Mouse (Mus musculus) gastrocnemius, postnatal 10 days (tissue): Measurements from ENCODE around the gene Panx2. TPM values are rescaled to one million over a fixed set of nuclear protein-coding genes. Genes with fewer than 3 reads are reported as not detected.

Source experiments
- DNase-seq: peaks from one replicate; pipeline ENCODE4 v3.0.0; 2021; ENCODE audit warnings: mixed read lengths
- total RNA-seq, 2 experiments: library from RNA; stranded (reverse); gene quantifications; 2 replicates each; pipeline ENCODE4 v1.2.3; 2021

The Panx2 gene
- total RNA-seq, 2 experiments from 2014 or later, result 0.07 to 0.18 TPM

DNA sequence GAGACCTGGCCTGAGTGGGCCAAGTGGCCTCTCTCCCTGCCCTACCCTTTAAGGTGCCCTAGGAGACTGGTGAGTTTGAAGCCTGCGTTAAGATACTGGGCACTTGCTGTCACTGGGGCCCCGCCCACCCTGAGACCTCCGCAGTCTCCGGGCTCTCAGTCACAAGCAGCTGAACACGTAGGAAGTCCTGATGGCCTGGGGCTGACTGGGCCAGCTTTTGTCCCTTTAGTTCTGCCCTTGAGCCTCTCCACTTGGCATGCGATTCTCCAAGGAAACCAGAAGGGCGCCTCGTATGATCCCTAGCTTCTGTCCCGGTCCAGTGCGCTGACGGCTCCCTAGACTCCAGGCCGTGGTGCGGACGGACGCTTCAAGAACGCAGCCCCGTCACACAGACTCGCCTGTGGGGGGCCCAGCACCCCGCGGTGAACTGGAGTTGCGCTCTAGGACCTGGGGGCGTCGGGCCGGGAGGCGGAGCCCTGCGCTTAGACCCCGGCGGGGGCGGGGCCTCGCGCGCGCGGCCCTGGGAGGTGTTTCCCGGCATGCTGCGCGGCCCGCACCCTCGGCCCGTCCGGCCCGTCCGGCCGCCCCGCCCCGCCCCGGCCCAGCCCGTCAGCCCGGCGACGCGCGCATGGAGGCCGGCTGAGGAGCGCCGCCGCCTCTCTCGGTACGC, 16.1 kb downstream of the Panx2 start:
- DNase-seq, result peak; percentile 92

DNA sequence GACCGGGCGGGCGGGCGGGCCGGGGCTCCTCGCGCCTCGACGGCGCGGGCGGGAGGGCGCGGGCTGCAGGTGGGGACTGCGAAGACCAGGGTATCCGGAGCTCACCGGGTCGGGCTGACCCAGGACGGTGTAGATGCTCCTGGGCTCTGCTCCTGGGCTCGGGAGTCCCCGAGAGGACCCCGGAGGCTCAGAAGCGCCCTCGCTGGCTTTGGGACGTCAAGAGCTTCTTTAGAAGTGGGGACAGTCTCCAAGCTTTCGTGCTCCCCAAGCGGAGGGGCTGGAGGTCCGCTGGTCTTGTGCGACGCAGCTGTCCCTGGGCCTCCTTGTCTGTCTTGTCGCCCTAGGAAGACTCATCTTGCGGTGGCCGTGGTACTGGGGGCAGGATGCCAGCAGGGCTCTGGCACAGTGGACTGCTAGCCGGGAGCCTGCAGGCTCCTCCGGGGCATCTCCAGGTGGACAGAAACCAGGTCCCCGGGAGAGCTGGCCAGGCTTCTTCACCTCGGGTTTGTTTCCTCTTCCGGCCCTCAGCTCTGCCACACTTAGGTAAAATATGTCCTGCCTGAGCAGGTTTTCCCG, 16.7 kb downstream of the Panx2 start:
- peak; percentile 73 for DNase-seq

DNA sequence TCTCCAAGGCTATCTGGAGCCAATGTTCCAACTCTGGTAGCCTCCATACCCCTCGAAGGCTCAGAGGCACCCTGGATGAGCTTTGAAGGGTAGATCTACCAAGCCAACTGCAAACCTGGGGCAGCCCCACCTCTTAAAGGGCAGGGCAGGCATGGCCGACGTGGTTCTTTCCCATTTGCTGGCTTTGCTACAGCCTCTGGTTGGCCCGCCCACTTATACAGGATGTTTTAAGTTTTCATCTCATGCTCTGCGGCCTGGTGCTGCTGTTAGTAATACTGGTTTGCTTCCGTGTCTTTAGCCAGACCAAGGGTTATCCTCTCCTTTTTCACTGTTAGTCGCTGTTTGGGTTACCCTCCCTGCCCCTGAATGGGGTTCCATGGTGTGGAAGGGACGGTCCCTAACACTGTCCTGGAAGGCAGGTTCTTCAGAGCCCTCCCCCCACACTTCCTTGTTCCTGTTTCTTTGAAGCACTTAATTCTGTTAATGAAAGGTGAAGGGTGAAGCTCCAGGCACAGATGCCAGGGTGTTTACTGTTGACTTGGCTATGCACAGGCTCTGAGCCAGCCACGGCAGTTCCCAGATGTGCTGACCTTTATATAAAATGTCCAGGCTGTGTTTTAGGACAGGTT, 18.8 kb downstream of the Panx2 start:
- no peak for DNase-seq

DNA sequence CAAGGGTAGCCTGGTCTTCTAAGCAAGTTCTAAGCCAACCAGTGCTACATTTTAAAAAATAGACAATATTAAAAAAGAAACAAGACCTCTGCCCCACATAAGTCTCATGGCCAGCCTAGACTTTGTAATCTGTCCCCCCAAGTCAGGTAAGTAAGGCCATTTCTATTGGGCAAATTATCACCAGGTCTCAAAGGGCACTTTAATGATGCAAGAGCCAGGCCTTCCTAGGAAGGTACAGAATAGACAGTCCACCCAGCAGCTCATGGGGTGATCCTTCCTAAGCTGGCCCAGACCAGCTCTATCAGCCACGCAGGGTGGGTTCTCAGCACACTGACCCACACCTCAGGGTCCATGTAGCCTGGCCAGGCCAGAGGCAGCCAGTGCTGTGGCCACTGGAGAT, 24.4 kb downstream of the Panx2 start:
- DNase-seq, result no peak

DNA sequence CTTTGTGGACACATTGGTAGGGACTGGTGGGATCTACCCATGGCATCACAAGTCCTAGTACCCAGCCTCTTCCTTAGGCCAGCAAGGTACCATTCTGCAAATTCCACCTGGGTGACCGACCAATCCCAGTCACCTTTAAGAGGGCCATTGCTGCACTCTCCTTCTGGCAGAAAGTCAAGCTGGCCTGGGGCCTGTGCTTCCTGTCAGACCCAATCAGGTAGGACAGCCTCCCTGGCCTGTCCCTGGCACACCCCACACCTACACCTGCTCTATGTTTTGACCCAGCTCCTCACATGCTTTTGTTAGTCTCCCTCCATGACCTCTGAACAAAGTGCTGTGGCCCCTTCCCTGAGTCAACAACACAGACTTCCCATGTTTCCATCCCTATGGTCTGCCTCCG, 25.3 kb downstream of the Panx2 start:
- DNase-seq, result no peak

DNA sequence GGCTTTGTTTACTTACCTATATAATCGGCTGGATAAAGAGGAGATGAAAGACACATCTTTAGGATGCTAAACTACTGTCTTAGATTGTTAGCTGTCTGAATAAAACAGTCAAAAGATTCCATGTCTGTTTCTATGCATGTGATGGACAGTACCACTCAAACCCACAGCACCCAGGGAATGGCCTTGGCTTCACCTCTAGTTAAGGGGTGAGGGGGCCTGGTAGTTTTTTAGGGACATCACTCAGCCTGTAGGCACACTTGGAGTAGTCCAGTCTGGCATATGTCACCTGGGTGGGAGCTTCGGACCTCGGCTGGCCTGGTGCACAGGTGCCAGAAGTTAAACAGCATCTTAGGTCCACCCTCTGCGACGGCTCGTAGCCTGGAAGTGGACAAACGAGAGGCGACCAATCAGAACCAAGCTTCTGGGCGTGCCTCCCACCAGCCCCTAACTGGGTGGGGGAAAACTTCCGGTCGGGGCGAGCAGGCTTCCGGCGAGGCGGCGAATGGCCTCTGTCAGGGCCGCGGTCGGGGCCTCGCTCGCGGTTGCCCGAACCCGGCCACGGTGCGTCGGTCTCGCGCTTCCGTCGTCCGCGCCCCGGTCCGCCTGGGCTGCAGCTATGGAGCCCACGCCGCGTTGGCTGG, 29.2 kb downstream of the Panx2 start, which contains the start of gene Selenoo:
Gene Selenoo, plus strand, starts transcription at position 478 of the 641 bp plus-strand sequence.
- DNase-seq, result peak; percentile 90

DNA sequence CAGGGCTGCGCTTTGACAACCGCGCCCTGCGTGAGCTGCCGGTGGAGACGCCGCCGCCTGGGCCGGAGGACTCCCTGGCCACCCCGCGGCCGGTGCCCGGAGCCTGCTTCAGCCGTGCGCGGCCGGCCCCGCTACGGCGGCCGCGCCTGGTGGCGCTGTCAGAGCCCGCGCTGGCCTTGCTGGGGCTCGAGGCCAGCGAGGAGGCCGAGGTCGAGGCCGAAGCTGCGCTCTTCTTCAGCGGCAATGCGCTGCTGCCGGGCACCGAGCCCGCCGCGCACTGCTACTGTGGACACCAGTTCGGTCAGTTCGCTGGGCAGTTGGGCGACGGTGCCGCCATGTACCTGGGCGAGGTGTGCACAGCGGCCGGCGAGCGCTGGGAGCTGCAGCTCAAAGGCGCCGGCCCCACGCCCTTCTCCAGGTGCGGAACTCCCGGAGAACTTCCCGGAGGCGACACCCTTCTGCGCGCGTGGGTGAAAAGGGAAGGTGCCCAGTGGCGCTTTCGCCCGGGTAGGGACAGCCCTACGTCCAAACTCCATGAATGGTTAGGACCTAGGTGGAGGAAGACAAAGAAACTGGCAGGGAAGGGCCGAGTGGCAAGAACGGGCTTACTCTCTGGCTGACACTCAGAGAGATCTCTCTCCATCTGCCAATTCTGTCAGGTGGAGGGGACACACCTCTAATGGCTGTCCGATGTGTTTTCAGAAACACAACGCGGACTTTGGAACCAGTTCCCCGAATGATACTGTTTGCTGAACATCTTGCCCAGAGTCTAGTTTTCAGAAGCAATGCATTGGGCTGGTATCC, 29.9 kb downstream of the Panx2 start:
- DNase-seq, result peak; percentile 61

DNA sequence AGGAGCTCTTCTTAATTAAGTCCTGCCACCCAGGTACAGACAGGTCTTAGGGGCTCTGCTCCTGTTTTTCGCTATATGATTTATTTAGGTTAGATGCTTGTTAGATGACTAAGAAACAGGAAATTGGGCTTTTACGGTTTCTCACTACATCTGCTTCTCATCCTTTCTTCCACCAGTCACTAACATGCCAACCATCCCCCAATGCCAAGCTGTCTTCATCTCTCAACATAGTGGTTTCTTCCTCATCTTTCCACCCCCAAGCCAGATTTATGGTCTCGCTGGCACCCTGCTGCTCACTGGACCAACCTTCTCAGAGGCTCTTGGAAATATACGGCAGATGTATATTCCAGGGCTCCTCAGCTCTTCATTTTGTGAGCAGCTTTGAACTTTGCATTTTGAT, 31.1 kb downstream of the Panx2 start:
- DNase-seq, result no peak

DNA sequence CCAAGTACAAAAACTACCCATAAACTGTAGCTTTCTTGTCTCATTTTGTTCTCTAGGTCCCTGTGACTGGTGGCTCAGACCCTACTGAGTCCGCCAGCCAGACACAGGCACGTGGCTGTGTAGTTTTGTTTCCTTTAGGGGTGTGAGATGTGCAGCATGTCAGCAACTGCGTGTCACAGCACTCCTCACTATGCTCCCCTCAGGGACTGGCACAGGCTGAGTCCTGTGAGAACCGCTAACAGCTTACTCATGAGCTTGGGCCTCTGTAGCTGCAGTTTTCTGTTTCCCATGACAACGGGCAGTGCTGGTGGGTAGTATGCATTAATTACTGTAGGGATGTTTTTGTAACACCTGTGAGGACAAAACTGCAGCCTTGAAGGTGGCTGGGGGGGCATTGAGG, 32.6 kb downstream of the Panx2 start:
- no peak for DNase-seq

DNA sequence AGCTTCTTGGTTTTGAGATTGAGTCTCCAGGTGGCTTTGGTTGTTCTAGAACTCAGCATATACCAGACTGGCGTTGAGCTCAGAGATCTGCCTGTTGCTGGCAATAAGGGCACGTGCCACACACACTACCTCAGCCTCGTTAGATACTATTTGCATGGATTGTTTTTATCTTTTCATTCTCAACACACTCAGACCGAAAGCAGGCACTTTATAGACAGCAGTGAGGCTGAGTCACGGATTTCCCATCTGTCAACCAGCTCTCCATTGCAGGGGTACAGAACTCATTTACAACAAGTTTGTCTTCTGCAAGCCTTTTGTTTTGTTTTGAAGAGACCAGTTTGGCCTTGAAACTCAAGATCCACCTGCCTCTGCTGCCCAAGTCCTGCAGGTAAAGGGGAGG, 37.9 kb downstream of the Panx2 start:
- no peak for DNase-seq

DNA sequence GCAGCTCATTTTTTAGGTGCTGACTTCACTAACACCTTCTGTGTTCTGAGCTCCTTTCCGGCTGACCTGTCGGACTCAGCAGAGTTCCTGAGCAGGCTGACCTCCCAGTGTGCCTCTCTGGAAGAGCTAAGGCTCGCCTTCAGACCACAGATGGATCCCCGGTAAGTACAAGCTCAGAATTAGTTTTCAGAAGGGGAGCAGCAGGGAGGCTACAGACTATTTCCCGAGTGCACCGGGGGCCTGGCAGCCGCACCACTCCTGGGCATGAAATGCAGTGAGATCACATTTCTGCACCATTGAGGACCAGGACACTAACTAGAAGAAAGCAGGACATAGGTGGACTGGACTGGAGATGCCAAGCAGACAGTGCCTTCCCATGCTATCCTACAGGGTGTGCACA, 39.1 kb downstream of the Panx2 start:
- no peak for DNase-seq

DNA sequence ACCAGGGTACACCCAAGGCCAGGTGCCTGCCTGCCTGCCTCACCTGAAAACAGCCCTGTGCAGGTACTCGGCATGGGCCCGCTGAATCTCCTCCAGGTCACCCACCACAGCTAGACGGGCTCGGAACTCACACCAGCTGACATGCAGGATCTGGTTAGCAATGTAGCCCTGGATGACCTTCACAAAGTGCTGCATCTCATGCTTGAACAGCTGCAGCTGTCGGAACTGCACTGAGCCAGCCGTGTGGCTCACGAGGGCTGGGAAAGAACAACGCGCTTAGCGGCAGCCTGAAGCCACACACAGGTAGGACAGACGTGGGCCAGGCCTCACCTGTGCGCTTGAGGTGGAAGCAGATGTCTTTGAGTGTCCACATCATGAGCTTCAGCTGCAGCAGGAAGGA, 41.3 kb downstream of the Panx2 start:
- no peak for DNase-seq

DNA sequence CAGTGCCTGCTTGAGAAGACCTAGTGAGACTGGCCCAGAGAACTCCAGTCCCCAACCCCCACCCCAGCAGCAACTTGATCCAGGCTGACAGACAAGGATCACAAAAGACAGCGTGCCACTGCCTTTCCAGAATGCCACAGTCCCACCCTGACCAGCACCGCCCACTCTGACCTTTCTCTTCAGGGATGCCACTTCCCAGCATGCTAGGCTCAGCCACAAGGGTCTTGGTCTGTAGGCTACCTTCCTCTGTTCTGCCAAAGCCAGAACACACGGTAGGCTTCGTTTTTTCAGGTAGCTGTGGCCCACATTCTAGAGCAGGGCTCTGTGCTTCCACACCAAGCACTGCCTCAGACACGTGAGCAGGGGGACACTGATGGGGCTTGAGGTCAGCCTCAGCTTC, 43.1 kb downstream of the Panx2 start:
- no peak for DNase-seq

DNA sequence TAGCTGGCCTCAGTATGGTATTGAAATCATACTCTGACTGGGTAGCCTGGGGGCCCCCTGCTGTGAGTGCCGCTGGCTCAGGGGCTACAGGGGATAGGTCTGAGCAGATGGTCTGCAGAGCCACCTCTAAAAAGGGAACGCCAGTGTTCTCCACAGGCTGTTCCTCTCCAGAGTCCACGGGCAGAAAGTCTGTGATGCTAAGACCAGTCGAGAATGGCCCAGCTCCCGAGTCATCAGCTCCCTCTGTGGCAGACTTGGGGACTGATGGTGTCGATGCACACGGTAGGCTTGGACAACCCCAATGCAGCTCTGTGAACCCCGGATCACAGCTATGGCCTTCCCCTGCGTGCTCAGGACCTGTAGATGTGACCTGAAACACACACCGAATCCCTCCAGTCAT, 44.4 kb downstream of the Panx2 start:
- no peak for DNase-seq

DNA sequence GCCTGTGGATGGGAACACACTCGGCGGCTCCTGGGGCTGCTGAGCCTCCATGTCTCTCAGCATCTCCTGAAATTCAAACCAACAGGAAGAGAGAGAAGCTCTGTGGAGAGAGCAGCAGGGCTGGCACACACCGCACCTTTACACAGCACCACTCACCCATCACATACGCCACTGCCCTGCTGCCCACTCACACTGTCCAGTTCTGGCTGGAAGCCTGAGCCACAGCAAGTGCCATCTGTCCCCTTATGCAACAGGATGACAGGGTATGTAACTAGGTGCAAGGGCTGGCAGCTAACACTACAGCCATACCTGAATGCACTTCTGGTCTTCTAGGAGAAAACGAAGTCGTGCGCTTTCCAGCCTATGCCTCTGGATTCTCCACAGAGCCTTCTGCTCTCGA, 44.9 kb downstream of the Panx2 start:
- DNase-seq, result peak; percentile 3

DNA sequence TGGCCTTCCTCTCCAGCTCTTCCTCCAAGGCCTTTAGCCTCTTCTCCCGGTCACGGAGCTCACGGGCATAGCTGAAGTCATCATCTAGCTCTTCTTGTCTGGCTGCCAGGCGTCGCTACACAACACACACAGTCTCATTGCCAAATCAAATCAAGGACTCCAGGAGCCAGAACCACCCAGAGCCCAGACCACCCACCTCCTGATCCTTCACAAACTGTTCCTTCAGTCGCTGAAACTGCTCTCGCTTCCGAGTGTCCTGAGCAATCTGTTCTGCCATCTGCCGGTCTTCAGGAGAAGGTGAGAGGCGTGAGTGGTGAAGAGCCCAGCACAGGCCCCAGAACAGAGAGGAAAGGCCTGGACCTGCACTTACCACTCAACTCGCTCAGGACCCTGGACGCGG, 46.5 kb downstream of the Panx2 start:
- DNase-seq, result peak; percentile 1

DNA sequence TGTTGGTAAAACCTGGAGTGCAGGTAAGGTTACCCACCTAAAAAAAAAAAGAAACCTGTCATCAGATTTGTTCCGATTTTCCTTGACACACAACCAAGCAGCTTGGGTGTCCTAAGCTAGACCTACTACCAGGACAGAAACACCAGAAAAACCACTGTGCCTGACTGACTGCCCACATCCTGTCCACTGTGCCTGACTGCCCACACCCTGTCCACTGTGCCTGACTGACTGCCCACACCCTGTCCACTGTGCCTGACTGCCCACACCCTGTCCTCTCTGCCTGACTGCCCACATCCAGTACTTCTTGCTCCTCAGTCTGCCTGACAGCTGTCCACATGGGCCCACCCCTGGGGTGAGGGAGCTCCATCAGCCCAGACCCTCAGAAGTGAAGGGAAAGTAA, 47.4 kb downstream of the Panx2 start:
- no peak for DNase-seq

DNA sequence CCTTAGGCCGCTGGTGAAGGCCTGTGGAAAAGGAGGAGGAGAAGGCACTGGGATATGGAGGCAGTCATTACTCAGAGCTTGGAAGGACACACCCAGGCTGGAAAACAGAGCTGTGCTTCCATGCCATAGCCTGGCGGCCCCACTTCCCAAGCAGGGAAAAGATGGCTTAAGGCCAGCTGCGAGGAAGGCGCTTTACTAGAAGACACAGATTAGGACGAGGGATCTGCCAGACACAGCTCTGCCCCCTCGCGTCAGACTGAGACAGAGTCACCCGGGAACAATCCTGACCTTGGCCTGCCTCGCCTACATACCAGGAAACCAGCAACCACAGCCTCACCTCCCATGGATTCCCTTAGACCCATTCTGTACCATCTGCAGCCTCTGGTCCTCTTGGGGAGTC, 50.6 kb downstream of the Panx2 start:
- no peak for DNase-seq

DNA sequence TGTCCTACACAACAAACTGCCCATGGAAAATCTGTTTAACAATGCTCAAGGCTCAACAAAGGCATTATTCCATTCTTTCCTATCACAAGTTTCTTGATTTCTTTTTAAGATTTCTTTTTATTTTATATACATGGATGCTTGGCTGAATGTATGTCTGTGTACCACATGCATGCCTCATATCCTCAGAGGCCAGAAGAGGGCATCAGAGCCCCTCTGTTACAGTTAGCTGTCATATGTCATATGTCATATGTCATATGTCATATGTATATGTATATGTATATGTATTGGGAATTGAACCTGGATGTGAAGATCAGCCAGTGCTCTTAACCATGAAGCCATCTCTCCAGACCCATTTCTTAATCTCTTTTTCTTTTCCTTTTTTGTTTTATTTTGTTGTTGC, 58.5 kb downstream of the Panx2 start:
- no peak for DNase-seq

DNA sequence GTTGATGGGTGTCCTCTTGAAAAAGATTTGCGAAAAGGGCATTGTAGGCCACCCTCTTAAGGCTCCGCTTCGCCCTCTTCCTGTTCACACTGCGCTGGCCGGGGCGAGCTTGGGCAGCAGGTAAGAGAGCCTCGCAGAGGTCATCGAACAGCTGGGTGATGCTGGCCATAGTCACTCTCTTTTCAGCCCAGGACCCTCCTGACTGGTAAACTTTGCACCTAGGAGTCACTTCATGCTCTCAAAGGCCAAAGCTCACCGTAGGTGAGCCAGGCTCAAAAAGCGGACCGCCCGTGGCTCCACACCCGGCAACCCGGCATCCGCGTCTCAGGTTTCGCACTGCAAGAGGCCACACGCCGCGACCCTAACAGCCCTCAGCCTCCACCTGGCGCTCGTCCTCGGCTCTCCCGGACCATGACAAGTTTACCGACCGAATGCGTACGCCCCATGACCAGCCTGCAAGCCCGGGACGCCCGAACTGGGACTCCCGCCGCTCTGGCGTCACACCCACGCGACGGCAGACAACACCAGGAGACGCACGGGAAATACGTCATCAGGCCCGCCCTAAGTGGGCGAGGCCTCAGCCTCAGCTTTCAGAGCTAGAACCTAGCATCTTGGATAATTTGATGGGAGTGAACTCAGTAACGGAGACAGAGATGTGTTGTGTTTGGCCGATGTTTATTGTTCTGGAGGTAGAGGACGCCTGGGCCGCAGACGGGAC, 63.3 kb downstream of the Panx2 start, which contains the start of gene Tubgcp6:
Gene Tubgcp6, minus strand, starts transcription at position 464 of the 718 bp plus-strand sequence.
- DNase-seq, result peak; percentile 93
